Mouse (Mus musculus) kidney, postnatal 10 days (tissue): Measurements from ENCODE around the gene Scaf8.
"Not testable (repeated sequence)": the region's sequence is repeated elsewhere in the genome, so short reads cannot be mapped to it uniquely, and the experiment has no call there.

Source experiments
- DNase-seq: peaks from one replicate; pipeline ENCODE4 v3.0.0; 2021; ENCODE audit warnings: mixed read lengths

Scaf8 gene

GRCm38 (mm10) chr17:3114720-3115379 lies at the start of gene Scaf8:
Gene Scaf8, plus strand, starts transcription at chr17:3114972.
- peak; percentile 95 for DNase-seq

- no peak for DNase-seq
Observed at GRCm38 (mm10) chr17:3075166-3075872, 39.5 kb upstream of the Scaf8 start.

DNA sequence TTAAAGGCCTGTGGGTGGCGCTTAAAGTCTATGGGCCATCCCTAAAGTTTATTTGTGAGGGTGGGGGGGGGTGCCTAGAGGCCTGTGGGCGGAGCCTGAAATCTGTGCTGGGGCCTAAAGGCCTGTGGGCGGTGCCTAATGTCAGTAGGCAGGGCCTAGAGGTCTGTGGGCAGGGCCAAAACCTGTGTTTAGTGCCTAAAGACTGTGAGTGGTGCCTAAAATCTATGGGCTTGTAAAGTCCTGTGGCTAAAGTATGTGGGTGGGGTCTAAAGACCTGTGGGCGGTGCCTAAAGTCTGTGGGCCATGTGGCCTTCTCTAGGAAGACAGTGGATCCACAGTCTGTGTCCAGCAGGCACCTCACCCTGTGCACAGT lies 38.9 kb upstream of the Scaf8 start:
- DNase-seq: no peak

- DNase-seq: not testable (repeated sequence)
Observed at GRCm38 (mm10) chr17:3077936-3078335, 36.8 kb upstream of the Scaf8 start.

GRCm38 (mm10) chr17:3080587-3081349 lies 34.0 kb upstream of the Scaf8 start:
- DNase-seq: not testable (repeated sequence)

- DNase-seq: not testable (repeated sequence)
Observed at GRCm38 (mm10) chr17:3081512-3082100, 33.2 kb upstream of the Scaf8 start.

GRCm38 (mm10) chr17:3082125-3082755 lies 32.5 kb upstream of the Scaf8 start:
- peak; percentile 24 for DNase-seq

DNA sequence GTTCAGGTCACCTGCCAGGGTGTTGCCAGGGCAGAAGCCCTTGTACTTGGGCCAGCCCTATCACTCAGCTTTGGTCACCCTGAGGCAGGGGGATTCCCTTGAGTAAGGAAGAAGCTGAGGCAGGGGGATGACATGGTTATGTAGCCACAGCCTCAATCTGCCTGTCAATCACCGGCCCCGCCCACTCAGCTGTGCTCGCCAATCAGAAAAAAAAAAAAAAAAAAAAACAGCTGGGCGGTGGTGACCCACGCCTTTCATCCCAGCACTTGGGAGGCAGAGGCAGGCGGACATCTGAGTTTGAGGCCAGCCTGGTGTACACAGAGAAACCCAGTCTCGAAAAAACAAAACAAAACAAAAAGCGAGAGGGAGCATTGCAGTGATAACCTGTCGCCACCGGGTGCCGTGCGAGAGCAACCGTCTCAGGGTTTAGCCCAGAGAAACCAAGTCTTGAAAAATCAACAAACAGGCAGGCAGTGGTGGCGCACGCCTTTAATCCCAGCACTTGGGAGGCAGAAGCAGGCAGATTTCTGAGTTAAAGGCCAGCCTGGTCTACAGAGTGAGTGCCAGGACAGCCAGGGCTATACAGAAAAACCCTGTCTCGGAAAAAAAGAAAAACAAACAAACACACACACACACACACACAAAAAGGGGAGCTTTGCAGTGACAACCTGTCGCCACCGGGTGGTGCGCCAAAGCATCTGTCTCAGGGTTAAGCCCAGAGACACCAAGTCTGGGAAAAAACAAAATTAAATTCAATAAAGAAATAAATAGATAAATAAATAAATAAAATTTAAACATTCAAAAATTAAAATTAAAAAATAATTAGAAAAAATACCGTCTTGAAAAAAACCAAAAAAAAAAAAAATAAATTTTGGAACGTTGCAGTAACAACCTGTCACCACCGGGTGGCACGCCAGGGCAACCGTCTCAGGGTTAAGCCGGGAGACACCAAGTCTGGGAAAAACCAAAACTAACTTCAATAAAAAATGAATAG lies 31.7 kb upstream of the Scaf8 start:
- DNase-seq: peak; percentile 63

DNA sequence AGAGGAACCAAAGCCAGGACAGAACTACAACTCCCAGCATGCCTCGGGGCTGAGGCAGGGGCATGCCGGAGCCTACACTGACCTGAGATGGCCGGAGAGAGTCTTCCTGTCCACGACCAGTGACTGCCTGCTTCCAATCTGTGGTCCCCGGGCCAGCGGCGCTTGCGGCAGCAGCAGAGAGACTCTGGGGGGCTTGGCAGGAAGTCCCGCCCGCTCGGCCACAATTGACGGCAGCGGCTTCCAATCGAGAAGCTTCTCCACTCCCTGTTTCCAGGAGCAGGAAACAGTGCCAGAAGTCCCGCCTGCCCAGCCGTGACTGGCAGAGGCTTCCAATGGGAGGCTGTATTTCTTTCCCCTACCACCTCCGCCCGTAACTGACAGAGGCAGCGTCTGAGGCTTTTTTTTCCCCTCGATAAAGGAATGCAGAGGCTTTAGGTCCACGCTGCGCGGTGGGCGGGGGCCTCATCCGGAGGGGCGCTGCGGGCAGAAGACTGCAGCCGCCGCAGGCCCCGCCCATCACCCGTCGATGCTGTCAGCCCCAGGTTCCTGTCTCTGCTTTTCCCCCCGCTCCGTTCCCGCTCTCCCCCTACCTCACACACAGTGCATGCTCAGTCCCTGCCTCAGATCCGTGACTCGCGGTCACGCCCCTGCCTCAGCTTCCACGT lies 30.8 kb upstream of the Scaf8 start:
- DNase-seq: peak; percentile 96

- DNase-seq: peak; percentile 89
Observed at GRCm38 (mm10) chr17:3084551-3084930, 30.2 kb upstream of the Scaf8 start.

- no peak for DNase-seq
Observed at GRCm38 (mm10) chr17:3085152-3085551, 29.6 kb upstream of the Scaf8 start.

GRCm38 (mm10) chr17:3092682-3093081 lies 22.1 kb upstream of the Scaf8 start:
- no peak for DNase-seq

DNA sequence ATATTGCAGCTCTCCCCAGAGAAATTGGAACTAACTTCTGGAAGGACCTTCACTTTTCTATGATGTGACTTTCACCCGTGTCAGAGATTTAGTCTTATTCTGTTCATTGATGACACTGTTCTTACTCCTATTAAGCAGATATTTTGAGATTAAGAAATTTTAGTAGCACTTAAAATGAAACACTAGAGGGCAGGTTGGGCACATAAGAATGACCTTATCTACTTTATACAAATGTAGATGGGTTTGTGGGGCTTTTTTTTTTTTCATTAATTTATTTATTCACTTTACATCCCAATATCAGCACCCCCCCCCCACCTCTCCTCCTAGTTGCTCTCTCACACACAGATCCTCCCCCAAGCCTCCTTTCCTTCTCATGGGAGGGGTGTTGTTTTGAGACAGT lies 15.5 kb upstream of the Scaf8 start:
- not testable (repeated sequence) for DNase-seq

- peak; percentile 85 for DNase-seq
Observed at GRCm38 (mm10) chr17:3102336-3103165, 12.2 kb upstream of the Scaf8 start.

DNA sequence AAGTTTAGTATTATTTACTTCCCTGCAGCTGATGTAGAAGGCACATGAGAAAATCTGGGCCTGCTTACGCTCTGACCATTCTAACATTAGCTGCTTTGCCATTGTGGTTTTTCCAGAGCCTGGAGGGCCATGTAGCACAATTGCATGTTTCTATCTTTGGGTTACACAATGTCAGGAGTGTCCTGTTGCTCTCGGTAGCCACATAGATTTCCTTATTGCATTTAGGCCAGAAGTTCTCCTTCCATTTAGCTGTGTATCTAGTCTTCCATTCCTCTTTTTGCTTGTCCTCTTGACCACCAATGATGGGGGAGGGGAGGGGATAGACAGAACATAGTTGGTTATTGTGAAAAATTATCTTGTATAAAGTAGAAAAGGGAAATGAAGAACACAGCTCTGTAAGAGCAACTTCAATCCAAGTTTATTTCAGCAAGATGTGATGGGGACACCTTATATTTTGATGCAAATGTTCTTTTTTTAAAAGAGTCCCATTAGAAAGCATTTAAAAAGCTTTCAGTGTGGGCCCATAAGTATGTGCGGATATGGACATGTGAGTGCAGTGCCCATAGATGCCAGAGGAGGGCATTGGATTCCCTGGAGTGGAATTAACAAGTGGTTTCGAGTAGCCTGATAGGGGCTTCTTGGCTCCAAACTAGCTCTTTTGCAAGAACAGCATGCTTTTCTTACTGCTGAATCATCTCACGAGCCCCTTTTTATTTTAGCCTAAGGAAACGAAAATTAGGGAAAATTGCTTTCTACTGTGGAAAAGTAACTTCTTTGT lies 10.4 kb upstream of the Scaf8 start:
- no peak for DNase-seq

GRCm38 (mm10) chr17:3105022-3105421 lies 9.8 kb upstream of the Scaf8 start:
- no peak for DNase-seq

- no peak for DNase-seq
Observed at GRCm38 (mm10) chr17:3113737-3114357, 925 bp upstream of the Scaf8 start.

DNA sequence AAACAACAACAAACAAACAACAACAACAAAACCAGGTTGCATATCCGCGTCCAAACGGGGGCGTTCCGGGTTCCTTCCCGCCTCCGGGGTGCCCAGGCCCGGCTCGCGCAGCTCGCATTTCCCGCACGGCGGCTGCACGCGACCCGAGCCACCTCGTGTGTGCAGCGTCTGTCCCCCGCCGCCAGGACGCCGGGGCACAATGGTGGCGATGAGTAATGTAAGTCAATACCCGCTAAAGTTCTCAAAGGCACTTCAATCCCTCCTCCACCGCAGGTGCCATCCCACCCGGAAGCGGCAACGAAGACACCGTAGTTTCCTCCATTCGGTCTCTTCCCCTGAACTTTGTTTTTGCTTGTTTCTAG lies 433 bp upstream of the Scaf8 start:
- no peak for DNase-seq
